Mouse (Mus musculus) kidney, embryonic 14.5 days (tissue): ENCODE measurements around the gene Nfatc4. TPM values are rescaled to one million over a fixed set of nuclear protein-coding genes. Genes with fewer than 3 reads are reported as not detected.

Source experiments
- ATAC-seq: fragments of 200-750 bp; cut with Nextera tagmentation; 2 replicates; pipeline ENCODE4 v1.8.0; 2017; ENCODE audit warnings: moderate number of reproducible peaks, mild to moderate bottlenecking, moderate TSS enrichment, moderate library complexity; ENCODE audit not compliant: low FRiP score, low TSS enrichment
- H3K27ac ChIP-seq: fragments of 300-500 bp; sonication (generic); 2 replicates; pipeline ENCODE4 v1.5.1; 2014; ENCODE audit warnings: low read depth, mild to moderate bottlenecking, low read length, moderate library complexity, mixed read lengths
- H3K27me3 ChIP-seq: fragments of 300-500 bp; sonication (generic); 2 replicates; pipeline ENCODE4 v1.6.1; 2014; ENCODE audit warnings: mild to moderate bottlenecking, low read length; ENCODE audit not compliant: control insufficient read depth, insufficient read depth
- H3K36me3 ChIP-seq: fragments of 300-500 bp; sonication (generic); 2 replicates; pipeline ENCODE4 v1.6.1; 2014; ENCODE audit warnings: low read length, mixed read lengths; ENCODE audit not compliant: control insufficient read depth, insufficient read depth
- H3K4me1 ChIP-seq: fragments of 300-500 bp; sonication (generic); 2 replicates; pipeline ENCODE4 v1.6.1; 2014; ENCODE audit warnings: low read length, mixed read lengths; ENCODE audit not compliant: control insufficient read depth, insufficient read depth
- H3K4me2 ChIP-seq: fragments of 300-500 bp; sonication (generic); replicated peaks from 2 replicates; pipeline ENCODE4 v1.6.1; 2014; ENCODE audit warnings: low read depth, mild to moderate bottlenecking, low read length
- H3K4me3 ChIP-seq: fragments of 300-500 bp; sonication (generic); 2 replicates; pipeline ENCODE4 v1.5.1; 2014; ENCODE audit warnings: mild to moderate bottlenecking, low read length
- H3K9ac ChIP-seq: fragments of 300-500 bp; sonication (generic); 2 replicates; pipeline ENCODE4 v1.6.1; 2014; ENCODE audit warnings: low read depth, mild to moderate bottlenecking, low read length, moderate library complexity
- H3K9me3 ChIP-seq: fragments of 300-500 bp; sonication (generic); 2 replicates; pipeline ENCODE4 v1.6.1; 2016; ENCODE audit warnings: low read length; ENCODE audit not compliant: control insufficient read depth
- WGBS: fragments of 180-500 bp; shearing (Covaris S2); extraction: QIAGEN DNeasy Blood & Tissue Kit; methylation state at CpG from one replicate; pipeline ENCODE4 v1.1.7; 2014; 5-methylcytosine and 5-hydroxymethylcytosine counted together
- polyA plus RNA-seq: library from polyadenylated mRNA; unstranded; fragments of >200 nt; fragmentation: Nextera tagmentation; extraction: Ambion mirVana; gene quantifications from 2 replicates; pipeline ENCODE4 v1.2.1, GENCODE M21; 2014

The Nfatc4 gene
- polyA plus RNA-seq, 1 experiment from 2014 or later, result 33.8 TPM

- no peak overlapping the region for H3K9ac ChIP-seq
- WGBS, result over 99% methylated on average over 6 of the region's 6 CpGs
- no peak overlapping the region for H3K27ac ChIP-seq
- H3K4me2 ChIP-seq, result no peak overlapping the region
- H3K36me3 ChIP-seq, result peaks cover 83% of the 10 kb centered on the region
- no peak overlapping the region for H3K4me3 ChIP-seq
- H3K4me1 ChIP-seq, result 0 out of 2 replicates have a peak, but pooled peaks cover 9% of the 10 kb centered on the region
- H3K9me3 ChIP-seq, result no peaks in the 10 kb centered on the region
- no peaks in the 10 kb centered on the region for H3K27me3 ChIP-seq
- ATAC-seq, result no peak
These were observed 46.6 kb downstream of the Nfatc4 start for GRCm38 (mm10) chr14:55869538-55869937.

GRCm38 (mm10) chr14:55872039-55872438 is 49.1 kb downstream of the Nfatc4 start:
- Histone ChIP-seq H3K27me3 (no peaks in the 10 kb centered on the region), H3K9me3 (no peaks in the 10 kb centered on the region), H3K4me2 (no peak overlapping the region), H3K36me3 (peaks cover 58% of the 10 kb centered on the region), H3K27ac (no peak overlapping the region), H3K9ac (no peak overlapping the region), H3K4me3 (no peak overlapping the region), H3K4me1 (0 out of 2 replicates have a peak, but pooled peaks cover 9% of the 10 kb centered on the region)
- 91% methylated on average over 12 of the region's 12 CpGs for WGBS
- ATAC-seq, result no peak

- Histone ChIP-seq H3K4me3 (no peak overlapping the region), H3K4me1 (0 out of 2 replicates have a peak, but pooled peaks cover 12% of the 10 kb centered on the region), H3K4me2 (no peak overlapping the region), H3K9ac (no peak overlapping the region), H3K36me3 (peaks cover 54% of the 10 kb centered on the region), H3K27ac (no peak overlapping the region), H3K27me3 (no peaks in the 10 kb centered on the region), H3K9me3 (no peaks in the 10 kb centered on the region)
- WGBS, result 90% methylated on average over 17 of the region's 17 CpGs
- 0 out of 2 replicates have a peak, but pooled peaks have one; percentile 14 for ATAC-seq
These were observed 49.6 kb downstream of the Nfatc4 start for GRCm38 (mm10) chr14:55872551-55872950.

GRCm38 (mm10) chr14:55873242-55873713 is 50.3 kb downstream of the Nfatc4 start:
- no peaks in the 10 kb centered on the region for H3K9me3 ChIP-seq
- no peak for ATAC-seq
- H3K9ac ChIP-seq, result peak overlapping the region; percentile 29; the same call in 1 of the 2 replicates
- no peak overlapping the region; the same call in 1 of the 2 replicates for H3K4me2 ChIP-seq
- peaks cover 47% of the 10 kb centered on the region for H3K36me3 ChIP-seq
- H3K27ac ChIP-seq, result no peak overlapping the region
- H3K4me3 ChIP-seq, result no peak overlapping the region
- WGBS, result 86% methylated on average over 8 of the region's 8 CpGs
- peaks cover 18% of the 10 kb centered on the region; the same call in 1 of the 2 replicates for H3K4me1 ChIP-seq
- no peaks in the 10 kb centered on the region for H3K27me3 ChIP-seq

GRCm38 (mm10) chr14:55873714-55874683 is 51.1 kb downstream of the Nfatc4 start:
- Histone ChIP-seq H3K9ac (peak overlapping the region; percentile 29; the same call in 1 of the 2 replicates), H3K27ac (no peak overlapping the region), H3K4me2 (peak overlapping the region; percentile 26; the same call in 1 of the 2 replicates), H3K9me3 (no peaks in the 10 kb centered on the region), H3K4me1 (peaks cover 22% of the 10 kb centered on the region), H3K4me3 (no peak overlapping the region), H3K27me3 (no peaks in the 10 kb centered on the region), H3K36me3 (peaks cover 40% of the 10 kb centered on the region)
- WGBS, result 15% methylated on average over 30 of the region's 30 CpGs
- peak; percentile 43 for ATAC-seq

GRCm38 (mm10) chr14:55877469-55878315 is 54.7 kb downstream of the Nfatc4 start:
- peak; percentile 55; the same call in 1 of the 2 replicates for ATAC-seq
- H3K27me3 ChIP-seq, result no peaks in the 10 kb centered on the region
- H3K4me2 ChIP-seq, result peak overlapping the region; percentile 36
- WGBS, result 3% methylated on average over 14 of the region's 14 CpGs
- peaks cover 24% of the 10 kb centered on the region for H3K4me1 ChIP-seq
- H3K9ac ChIP-seq, result peak overlapping the region; percentile 35; the same call in 1 of the 2 replicates
- peak overlapping the region; percentile 20; the same call in 1 of the 2 replicates for H3K4me3 ChIP-seq
- peaks cover 3% of the 10 kb centered on the region for H3K36me3 ChIP-seq
- H3K27ac ChIP-seq, result peak overlapping the region; percentile 38; the same call in 1 of the 2 replicates
- H3K9me3 ChIP-seq, result no peaks in the 10 kb centered on the region

- H3K9ac ChIP-seq, result no peak overlapping the region
- no peak overlapping the region for H3K4me3 ChIP-seq
- H3K4me2 ChIP-seq, result peak overlapping the region; percentile 36
- H3K27ac ChIP-seq, result no peak overlapping the region
- no peaks in the 10 kb centered on the region for H3K36me3 ChIP-seq
- no peaks in the 10 kb centered on the region for H3K9me3 ChIP-seq
- WGBS, result 15% methylated on average over 7 of the region's 7 CpGs
- no peaks in the 10 kb centered on the region for H3K27me3 ChIP-seq
- H3K4me1 ChIP-seq, result peaks cover 22% of the 10 kb centered on the region
- 0 out of 2 replicates have a peak, but pooled peaks have one; percentile 36 for ATAC-seq
These were observed 55.5 kb downstream of the Nfatc4 start for GRCm38 (mm10) chr14:55878316-55878940.

GRCm38 (mm10) chr14:55879623-55880022 is 56.7 kb downstream of the Nfatc4 start:
- H3K4me2 ChIP-seq, result no peak overlapping the region
- H3K9me3 ChIP-seq, result no peaks in the 10 kb centered on the region
- ATAC-seq, result no peak
- H3K4me1 ChIP-seq, result peaks cover 25% of the 10 kb centered on the region
- no peaks in the 10 kb centered on the region for H3K36me3 ChIP-seq
- H3K4me3 ChIP-seq, result no peak overlapping the region
- H3K9ac ChIP-seq, result no peak overlapping the region
- H3K27ac ChIP-seq, result no peak overlapping the region
- no peaks in the 10 kb centered on the region for H3K27me3 ChIP-seq
- 34% methylated on average over 1 of the region's 1 CpGs for WGBS
